Mouse (Mus musculus) R1 (cell line): Measurements from ENCODE around the gene Secisbp2.
A peak's percentile ranks its signal among the peaks of the same experiment; 100 is the strongest.
"Not testable (repeated sequence)": the region's sequence is repeated elsewhere in the genome, so short reads cannot be mapped to it uniquely, and the experiment has no call there.

Experiments
- DNase-seq: peaks from one replicate; pipeline ENCODE4 v3.0.0-alpha.2; 2018; ENCODE audit warnings: low read depth, low spot score

Gene Secisbp2

DNA sequence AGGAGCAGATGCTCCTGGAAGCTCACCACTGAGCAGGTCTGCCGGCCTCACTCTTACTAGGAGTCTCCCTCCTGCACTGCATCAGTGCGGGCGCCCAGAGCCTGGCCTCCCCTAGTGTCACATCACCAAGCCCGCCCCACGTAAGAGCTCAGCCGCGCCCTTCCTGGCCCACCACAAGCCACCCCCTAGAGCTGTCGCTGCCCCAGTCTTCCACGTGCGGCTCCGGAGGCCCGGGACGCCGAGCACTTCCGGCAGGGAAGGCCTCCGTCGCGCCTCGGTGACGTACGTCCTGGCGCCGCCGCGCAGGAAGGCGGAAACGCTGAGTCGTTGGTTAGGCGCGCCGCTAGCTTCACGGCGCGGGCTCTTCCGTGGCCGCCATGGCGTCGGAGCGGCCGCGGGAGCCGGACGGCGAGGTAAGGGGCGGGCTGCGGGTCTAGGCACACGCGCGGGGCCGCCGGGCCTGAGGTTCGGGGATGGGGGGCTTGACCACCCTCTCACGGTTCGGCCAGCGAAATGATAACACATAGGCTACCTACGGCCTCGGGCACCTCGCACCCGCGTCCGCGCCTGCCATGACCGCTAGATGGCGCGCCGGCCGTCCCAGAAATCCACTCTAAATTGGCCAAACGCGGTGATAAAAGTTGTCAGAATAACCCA, at the start of gene Secisbp2:
Secisbp2 (plus strand) TSS at position 290 of the 657 bp plus-strand sequence.
- DNase-seq: peak; percentile 93

DNA sequence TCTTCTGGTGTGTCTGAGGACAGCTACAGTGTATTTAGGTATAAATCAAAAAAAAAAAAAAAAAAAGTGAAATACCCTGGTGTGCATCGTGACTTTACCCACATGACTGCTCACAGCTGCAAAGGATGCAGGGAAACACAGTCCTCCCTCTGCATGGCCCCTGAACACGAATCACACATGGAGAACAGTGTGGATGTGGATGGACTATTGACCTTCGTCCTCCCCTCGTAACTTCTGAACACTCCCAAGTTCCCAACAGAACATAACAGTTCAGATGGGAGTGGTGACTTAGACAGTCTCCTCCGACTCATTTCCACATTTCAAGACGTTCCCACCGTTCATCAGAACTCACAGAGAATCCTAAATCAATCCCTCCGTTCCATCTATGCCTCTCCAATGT, 48.7 kb upstream of the Secisbp2 start:
- no peak for DNase-seq

DNA sequence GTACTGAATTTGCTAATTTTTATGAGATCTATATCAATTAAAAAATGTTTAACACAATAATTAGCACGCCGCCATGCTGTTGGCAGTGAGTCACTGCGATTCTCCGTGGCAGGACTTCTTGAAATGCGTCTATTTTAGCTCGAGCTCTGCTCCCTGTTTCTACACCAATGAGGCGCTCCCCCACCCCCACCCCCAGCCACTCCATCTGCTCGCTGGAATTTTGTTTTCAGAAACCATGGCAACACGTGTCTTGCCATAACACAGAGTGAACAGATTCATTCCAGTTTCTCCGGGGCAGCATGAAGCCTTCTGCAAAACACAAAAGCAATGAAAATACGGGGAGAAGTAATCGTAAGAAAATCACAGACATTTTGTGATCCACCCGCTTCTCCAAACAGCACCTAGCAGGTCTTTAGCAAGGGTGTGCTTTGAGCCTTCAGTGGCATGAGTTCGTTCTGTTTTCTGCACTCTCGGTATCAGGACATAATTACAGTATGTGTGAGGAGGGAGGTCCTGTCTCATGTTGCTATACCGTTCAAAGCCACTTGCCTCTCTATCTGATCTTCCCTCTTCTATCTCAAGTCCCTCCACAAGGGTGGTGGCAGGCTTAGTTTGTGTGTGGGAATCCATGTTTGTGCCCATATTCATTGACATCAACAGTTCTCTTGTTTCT, 48.1 kb upstream of the Secisbp2 start:
- DNase-seq: peak; percentile 70

DNA sequence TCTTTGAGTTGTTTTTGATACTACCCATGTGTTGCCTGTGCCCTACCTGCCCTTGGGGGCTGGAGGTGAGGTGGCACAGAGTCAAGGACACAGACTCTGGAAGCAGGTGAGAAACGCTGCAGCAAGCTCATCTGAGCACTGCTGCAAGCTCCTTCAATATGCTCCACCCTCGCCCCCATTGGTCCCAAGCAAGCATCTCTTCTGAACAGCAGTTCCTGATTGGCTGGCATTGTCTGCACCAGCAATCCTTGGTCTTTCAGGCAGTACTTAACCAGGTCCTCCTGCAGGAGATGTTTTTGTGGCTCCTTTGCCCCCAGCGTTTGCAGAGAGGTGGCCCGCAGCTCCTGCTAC, 47.6 kb upstream of the Secisbp2 start:
- peak; percentile 41 for DNase-seq

DNA sequence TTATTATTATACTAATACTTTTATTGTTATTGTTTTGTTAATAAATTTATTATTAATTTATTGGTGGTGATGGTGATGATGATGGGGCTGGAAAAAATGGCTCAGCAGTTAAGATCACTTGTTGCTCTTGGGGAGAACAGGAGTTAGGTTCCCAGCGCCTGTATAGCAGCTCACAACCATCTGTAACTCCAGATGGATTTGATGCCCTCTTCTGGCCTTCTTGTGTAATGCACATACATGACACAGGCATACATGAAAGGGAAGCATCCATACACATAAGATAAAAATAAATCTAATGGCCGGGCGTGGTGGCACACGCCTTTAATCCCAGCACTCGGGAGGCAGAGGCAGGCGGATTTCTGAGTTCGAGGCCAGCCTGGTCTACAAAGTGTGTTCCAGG, 42.3 kb upstream of the Secisbp2 start:
- DNase-seq: peak; percentile 79

DNA sequence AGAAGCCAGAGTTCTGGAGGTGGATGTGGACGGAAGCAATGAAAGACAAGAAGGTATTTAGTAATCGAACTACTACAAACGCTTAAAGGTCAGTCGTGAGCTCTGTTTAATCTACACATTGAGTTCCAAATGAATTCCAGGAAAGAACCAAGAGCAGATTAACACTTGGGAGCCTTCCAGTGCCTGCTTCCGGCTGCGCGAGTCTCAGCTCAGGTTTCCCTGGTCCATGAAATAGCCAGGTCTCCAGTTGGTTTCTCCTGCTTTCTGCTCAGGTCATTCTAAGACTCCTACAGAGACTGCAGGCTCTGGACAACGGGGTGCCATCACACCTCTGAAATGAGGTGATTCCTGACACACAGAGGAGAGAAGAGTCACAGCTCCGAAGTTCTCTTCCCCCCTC, 40.4 kb upstream of the Secisbp2 start:
- peak; percentile 77 for DNase-seq

DNA sequence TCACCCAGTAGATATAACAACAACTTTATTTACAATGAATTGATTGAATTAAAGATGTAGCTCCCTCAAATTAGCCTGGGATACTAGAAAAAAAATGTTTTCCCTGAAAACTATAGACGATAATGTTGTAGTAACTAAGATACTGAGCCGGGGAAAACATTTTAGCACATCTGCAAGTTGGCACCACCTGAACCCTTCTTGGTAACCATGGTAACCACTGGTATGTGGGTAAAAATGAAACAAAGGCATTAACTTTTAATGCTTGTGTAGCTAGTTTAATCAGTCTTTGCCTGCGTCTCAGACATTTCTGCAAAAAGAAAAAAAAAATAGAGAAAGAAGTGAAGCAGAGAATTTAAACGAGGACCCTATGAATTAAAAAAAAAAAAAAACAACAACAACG, 40.0 kb upstream of the Secisbp2 start:
- DNase-seq: peak; percentile 47

DNA sequence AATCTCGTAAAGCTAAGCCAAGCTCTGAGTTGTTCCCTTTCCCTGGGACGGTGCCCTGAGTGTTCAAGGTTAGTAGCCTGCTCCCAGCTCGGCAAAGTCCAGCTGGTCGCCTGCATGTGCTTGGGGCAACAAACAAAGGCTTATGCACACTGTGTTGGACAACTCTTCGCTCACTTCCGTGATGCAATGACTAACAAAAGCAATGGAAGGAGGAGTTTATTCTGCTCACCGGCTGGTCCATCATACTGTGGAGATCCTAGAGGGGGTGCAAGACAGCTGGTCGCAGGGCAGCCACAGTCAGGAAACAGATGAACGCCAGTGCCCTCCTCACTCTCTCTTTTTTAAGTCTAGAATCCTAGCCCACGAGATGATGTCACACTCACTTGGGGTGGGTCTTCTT, 35.7 kb upstream of the Secisbp2 start:
- peak; percentile 74 for DNase-seq

DNA sequence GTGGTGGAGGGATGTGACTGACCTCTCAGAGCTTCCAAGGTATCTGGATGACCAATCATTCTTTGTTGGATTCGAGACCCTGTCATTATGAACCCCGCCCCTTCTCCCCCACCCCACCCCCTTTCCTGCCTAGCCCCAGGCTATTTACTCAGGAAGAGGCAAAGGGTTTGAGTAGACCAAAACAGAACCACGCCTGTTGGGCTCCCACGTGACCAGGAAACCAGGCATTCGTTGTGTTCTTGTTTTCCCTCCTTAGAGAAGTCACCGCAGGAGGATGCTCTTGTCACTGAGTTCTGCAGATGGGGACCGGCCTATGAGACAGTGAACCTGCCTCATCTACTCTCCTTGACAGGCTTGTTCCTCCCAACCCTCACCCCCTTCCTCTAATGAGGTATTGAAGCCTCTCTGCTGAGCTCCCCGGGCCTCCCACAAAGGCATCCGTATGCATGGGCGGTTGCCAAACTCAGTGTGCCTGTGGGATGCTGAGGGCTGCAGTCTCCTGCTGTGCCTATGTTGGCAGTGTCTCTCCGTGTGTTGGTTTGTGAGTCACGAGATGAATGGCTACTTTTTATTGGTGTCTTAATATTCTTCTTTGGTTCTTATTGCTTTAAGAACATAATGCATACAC, 35.0 kb upstream of the Secisbp2 start:
- DNase-seq: peak; percentile 94

DNA sequence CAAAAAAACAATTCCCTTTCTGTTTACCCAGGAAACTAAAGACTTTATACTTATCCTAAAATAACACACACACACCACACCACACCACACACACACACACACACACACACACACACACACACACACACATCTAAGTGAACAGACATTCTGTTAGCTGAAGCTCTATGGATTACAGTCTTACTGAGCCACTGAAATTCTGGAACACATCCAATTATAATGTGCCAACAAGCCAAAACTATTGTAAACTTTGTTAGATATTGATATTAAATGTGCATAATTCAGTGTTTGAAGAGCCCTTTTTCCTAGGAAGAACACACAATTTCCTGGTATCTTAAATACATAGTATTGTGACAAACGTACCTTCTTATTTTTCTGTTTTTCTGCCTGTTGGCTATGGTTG, 34.2 kb upstream of the Secisbp2 start:
- DNase-seq: no peak

DNA sequence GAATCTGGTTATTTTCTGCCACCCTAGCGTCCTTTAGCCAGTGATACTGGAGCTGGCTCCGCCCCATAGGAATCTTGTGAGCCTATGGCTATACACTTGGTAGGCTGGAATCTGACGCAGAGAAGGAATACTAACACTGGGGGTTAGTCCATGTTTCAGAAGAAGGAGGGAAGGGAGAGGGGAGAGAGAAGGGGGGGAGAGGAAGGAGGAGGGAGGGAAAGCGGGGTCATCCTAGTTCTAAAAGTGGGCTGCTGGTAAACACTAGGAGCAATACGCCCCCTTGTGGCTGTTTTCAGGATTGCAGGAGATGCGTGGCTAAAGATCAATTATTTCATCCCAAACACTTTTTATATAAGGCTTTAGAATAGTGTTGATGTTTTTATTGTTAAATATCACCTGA, 33.6 kb upstream of the Secisbp2 start:
- peak; percentile 73 for DNase-seq

DNA sequence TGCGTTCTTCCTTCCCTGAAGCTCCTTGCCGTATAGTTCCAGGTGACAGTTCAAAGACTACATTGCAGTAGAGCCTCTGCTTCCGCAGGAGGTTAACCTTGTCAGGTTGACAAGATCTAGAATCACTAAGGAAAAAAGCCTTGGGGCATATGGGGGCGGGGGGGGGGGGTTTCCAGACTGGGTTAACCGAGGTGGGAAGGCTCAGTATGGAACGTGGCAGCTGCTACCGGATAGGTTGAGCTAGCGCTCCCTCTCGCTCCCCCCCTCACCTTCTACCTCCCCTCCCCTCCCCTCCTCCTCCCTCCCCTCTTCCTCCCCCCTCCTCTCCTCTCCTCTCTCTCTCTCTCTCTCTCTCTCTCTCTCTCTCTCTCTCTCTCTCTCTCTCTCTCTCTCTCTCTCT, 32.9 kb upstream of the Secisbp2 start:
- no peak for DNase-seq

DNA sequence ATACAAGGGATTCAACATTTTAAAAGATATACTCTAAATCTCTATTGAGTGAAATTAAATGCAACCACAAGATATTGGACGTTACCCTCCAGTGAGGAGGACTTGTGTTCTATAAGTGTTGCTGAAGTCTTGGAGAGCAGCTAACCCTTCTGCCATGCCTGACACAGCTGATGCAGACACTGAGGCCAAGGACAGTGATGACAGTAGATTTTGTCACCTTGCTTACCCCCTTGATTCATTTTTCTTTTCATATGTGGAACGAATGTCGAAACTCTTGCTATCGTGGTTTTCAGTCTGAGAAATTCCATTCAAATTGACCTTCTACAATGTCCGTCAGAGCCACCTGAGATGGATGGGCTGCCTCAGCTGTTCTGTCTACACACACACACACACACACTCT, 28.9 kb upstream of the Secisbp2 start:
- no peak for DNase-seq

DNA sequence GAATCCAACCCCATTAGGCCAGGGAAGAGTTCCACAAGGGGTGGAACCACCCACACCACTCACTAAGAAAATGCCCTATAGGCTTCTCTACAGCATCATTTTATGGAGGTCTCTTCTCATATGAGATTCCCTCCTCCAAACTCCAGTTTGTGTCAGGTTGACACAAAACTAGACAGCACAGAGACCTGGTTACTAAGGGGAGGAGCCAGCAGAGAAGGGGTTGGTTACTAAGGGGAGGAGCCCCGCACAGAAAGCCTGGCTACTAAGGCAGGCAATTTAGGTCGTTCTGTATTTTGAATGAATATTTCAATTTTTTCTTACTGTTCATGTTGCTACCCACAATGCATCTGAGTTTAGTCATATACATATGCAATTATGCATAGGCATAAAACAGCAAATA, 27.8 kb upstream of the Secisbp2 start:
- peak; percentile 59 for DNase-seq

DNA sequence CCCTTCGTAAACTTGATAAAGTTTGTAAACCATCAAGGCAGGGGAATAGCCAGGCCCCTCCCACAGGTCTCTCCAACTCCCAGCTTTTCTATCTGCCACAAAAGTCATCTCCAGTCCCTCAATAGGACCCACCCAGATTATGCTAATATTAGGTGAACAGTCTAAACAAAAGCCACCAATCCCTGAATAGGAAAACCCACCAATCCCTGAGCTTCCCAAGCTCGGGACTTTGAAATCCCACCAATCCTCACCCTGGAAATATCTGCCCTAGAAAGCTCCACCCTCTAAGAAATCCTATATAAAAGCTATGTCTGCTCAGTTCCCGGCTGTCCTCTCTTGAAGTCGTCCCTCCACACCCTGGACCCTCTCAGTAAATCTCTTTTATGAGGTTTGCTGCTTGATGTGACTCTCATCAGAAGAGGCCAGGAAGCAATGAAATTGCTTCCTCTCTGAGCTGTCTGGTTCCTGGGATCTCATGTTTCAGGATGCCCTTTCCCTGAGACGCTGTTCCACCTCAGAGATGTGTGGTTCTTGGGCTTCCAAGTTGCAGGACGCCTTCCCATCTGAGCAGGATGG, 23.1 kb upstream of the Secisbp2 start:
- peak; percentile 60 for DNase-seq

DNA sequence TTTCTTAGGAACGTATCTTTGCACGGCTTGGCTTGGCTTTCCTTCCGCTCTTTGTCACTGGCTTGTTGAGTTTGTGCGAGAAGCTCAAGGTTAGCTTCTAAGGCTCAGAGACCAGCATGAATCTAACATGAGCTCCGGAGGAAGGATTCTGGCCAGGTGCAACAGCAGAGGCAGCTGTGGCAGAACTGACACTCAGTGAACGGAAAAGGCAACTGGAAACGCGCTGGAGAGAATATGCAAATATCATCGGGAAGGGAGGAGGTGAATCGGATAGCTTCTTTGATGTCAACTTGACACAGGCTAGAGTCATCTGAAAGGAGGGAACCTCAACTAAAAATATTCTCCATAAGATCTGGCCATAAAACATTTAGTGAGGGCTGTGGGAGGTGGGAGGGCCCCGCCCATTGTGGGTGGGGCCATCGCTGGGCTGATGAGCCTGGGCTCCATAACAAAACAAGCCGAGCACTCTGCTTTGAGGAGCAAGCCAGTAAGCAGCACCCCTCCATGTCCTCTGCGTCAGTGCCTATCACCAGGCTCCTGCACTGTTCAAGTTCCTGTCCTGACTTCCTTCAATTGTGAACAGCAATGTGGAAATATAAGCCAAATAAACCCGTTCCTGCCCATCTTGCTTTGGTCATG, 20.0 kb upstream of the Secisbp2 start:
- peak; percentile 85 for DNase-seq

DNA sequence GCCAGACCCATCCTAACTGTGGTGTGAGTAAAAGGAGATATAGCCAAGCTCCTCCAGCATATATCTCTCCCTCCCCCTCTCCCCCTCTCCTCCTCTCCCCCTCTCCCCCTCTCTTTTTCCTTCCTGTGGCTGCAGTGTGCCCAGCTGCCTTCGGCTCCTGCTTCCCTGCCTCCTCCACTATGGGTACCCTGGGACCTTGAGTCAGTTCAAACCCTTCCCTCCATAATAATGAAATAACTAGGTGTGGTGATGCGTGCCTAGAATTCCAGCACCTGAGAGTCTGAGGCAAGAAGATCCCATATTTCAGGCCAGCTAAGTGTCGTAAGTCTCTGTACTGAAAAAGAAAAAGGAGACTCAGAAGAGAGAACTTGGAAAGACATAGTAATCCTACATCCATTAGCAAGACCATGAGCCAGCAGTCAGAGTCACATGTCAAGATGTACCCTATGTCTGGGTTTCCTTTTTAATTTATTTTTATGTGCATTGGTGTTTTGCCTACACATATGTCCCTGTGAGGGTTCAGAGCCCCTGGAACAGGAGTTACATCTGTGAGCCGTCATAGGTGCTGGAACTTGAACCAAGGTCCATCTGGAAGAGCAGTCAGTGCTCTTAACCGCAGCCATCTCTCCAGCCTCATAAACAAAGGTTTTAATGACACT, 18.8 kb upstream of the Secisbp2 start:
- DNase-seq: peak; percentile 60

DNA sequence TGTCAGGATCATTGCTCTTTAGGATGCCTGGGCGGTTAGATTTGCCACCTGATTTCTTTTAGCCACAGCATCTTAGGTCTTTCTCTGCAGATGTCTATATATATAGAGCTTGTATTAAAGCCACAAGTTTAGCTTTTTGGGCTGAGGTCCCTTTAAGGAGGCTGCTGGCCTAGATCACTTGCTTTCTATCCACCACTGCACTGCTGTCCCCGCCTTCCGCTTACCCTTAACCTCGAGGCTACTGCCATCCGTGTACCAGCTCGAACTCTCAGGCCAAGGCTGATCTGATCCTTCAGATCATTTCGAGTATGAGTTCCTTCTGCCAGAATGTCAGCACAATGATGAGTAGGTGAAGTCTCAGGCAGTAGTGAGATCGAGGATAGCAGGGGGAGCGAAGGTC, 16.1 kb upstream of the Secisbp2 start:
- DNase-seq: not testable (repeated sequence)

DNA sequence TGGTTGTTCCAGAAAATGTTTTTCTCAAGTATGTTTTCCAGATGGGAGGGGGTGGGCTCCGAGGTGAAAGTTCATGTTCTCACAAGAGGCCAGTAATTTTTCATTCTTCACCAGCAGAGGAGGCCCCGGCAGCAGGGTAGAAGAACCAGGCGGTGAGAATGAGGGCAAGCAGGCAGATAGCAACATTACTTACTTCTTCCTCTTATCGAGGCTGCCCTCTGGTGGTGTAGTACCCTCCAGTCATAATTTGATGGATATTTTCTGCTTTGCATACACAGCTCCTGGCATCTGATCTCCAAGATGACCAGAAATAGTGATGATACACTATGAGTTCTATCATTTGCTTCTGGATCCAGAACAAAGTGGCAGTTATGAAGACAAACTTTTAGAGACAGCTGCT, 12.5 kb upstream of the Secisbp2 start:
- DNase-seq: peak; percentile 80

DNA sequence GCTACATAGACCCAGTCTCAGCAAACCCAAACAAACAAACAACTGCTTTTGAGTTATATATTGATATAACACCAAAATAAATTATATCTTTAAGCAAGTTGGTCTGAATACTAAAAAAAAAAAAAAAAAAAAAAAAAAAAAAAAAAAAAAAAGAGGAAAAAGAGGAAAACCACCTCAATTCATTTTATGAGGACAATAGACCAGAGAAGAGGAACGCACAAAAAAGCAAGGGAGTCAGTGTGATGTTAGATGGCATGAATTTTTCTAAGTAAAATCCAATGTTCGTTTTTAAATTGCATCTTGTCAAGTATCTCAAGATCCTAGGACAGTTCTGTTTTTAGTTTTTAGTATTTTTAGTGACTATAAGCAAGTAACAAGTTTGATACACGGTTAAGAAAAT, 10.1 kb upstream of the Secisbp2 start:
- no peak for DNase-seq

DNA sequence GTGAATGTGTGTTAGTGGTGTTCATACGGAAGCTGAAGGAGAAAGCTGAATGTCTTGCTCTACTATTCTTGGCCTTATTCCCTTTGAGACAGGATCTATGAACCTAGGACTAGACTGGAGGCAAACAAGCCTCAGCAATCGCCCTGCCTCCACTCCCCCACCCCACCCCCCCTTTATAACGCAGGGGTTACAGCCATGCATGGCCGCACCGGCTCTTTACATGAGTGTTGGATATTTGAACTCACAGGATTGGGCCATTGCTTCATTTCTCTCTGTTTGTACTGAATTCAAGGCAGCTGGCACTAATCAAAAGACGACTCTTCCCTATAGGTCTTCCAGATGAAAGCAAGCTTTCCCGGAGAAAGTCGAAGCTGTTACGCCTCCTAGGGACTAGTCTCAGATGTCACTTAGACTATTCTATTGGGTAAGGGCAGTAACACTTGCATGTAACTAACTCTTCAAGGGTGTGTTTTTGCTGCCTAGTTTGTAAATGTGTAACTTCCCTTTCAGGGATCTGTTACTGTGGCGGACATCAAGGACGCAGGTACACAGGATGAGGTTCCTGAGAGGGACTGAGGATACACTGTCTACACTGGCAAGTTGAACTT, 9.2 kb upstream of the Secisbp2 start:
- no peak for DNase-seq
